Mouse (Mus musculus): ENCODE results near the gene Sohlh2. TPM values are rescaled to one million over a fixed set of nuclear protein-coding genes. Genes with fewer than 3 reads are reported as not detected.

Sohlh2 gene
- polyA plus RNA-seq, 1 experiment from 2014 or later = not detected

GRCm38 (mm10) chr3:55148091-55148490 is 33.7 kb upstream of the Sohlh2 start:
- TF ChIP-seq CTCF (IDR thresholded peaks at IDR 0.05) (no peak), EP300 (IDR thresholded peaks at IDR 0.05) (no peak)
- no peaks in the 10 kb centered on the region for H3K4me1 ChIP-seq (ENCODE audit: insufficient read depth, low read depth, low read length)
- H3K4me3 ChIP-seq (ENCODE audit: low read depth, low read length) = no peak overlapping the region
- no peak overlapping the region for H3K27ac ChIP-seq (ENCODE audit: low read length)
- no peaks in the 10 kb centered on the region for H3K9me3 ChIP-seq (ENCODE audit: low read length)
- DNase-seq (ENCODE audit: low spot score) (no peak), ATAC-seq (no peak)
- H3K36me3 ChIP-seq (ENCODE audit: insufficient read depth, low read length) = no peaks in the 10 kb centered on the region
- WGBS = 47% methylated on average over 3 of the region's 3 CpGs
- no peaks in the 10 kb centered on the region for H3K27me3 ChIP-seq (replicated peaks; ENCODE audit: insufficient read depth, low read length)
- H3K9ac ChIP-seq (replicated peaks; ENCODE audit: low read depth) = no peak overlapping the region
- no peak overlapping the region for H3K4me2 ChIP-seq (replicated peaks; ENCODE audit: low read depth, low read length)

GRCm38 (mm10) chr3:55151656-55152433 is 30.0 kb upstream of the Sohlh2 start:
- WGBS = 48% methylated on average over 7 of the region's 7 CpGs
- TF ChIP-seq EP300 (IDR thresholded peaks at IDR 0.05) = no peak
- TF ChIP-seq CTCF (IDR thresholded peaks at IDR 0.05) = peak; percentile 76
- ATAC-seq = no peak
- H3K9me3 ChIP-seq (ENCODE audit: low read length) = no peaks in the 10 kb centered on the region
- no peak overlapping the region for H3K27ac ChIP-seq (ENCODE audit: low read length)
- H3K4me2 ChIP-seq (replicated peaks; ENCODE audit: low read depth, low read length) = no peak overlapping the region
- no peak overlapping the region for H3K4me3 ChIP-seq (ENCODE audit: low read depth, low read length)
- no peaks in the 10 kb centered on the region for H3K4me1 ChIP-seq (ENCODE audit: insufficient read depth, low read depth, low read length)
- H3K27me3 ChIP-seq (replicated peaks; ENCODE audit: insufficient read depth, low read length) = no peaks in the 10 kb centered on the region
- peak; percentile 46 for DNase-seq (ENCODE audit: low spot score)
- H3K36me3 ChIP-seq (ENCODE audit: insufficient read depth, low read length) = no peaks in the 10 kb centered on the region
- no peak overlapping the region for H3K9ac ChIP-seq (replicated peaks; ENCODE audit: low read depth)

- Histone ChIP-seq H3K27me3 (replicated peaks; ENCODE audit: insufficient read depth, low read length) (no peaks in the 10 kb centered on the region), H3K9ac (replicated peaks; ENCODE audit: low read depth) (no peak overlapping the region), H3K4me2 (replicated peaks; ENCODE audit: low read depth, low read length) (no peak overlapping the region), H3K4me1 (ENCODE audit: insufficient read depth, low read depth, low read length) (no peaks in the 10 kb centered on the region), H3K36me3 (ENCODE audit: insufficient read depth, low read length) (no peaks in the 10 kb centered on the region), H3K4me3 (ENCODE audit: low read depth, low read length) (no peak overlapping the region), H3K27ac (ENCODE audit: low read length) (no peak overlapping the region), H3K9me3 (ENCODE audit: low read length) (no peaks in the 10 kb centered on the region)
- 57% methylated on average over 6 of the region's 6 CpGs for WGBS
- no peak for ATAC-seq
- TF ChIP-seq EP300 (IDR thresholded peaks at IDR 0.05) (no peak), CTCF (IDR thresholded peaks at IDR 0.05) (peak; percentile 61)
- DNase-seq (ENCODE audit: low spot score) = peak; percentile 71
Measured at GRCm38 (mm10) chr3:55152673-55153334, 29.0 kb upstream of the Sohlh2 start.

GRCm38 (mm10) chr3:55154163-55154562 is 27.7 kb upstream of the Sohlh2 start:
- ATAC-seq (no peak), DNase-seq (ENCODE audit: low spot score) (no peak)
- H3K4me3 ChIP-seq (ENCODE audit: low read depth, low read length) = no peak overlapping the region
- no peak overlapping the region for H3K27ac ChIP-seq (ENCODE audit: low read length)
- H3K4me1 ChIP-seq (ENCODE audit: insufficient read depth, low read depth, low read length) = no peaks in the 10 kb centered on the region
- no peaks in the 10 kb centered on the region for H3K36me3 ChIP-seq (ENCODE audit: insufficient read depth, low read length)
- H3K9me3 ChIP-seq (ENCODE audit: low read length) = no peaks in the 10 kb centered on the region
- no peak overlapping the region for H3K4me2 ChIP-seq (replicated peaks; ENCODE audit: low read depth, low read length)
- TF ChIP-seq EP300 (IDR thresholded peaks at IDR 0.05) = no peak
- TF ChIP-seq CTCF (IDR thresholded peaks at IDR 0.05) = no peak
- H3K27me3 ChIP-seq (replicated peaks; ENCODE audit: insufficient read depth, low read length) = no peaks in the 10 kb centered on the region
- H3K9ac ChIP-seq (replicated peaks; ENCODE audit: low read depth) = no peak overlapping the region
- 85% methylated on average over 7 of the region's 7 CpGs for WGBS

GRCm38 (mm10) chr3:55157413-55157812 is 24.4 kb upstream of the Sohlh2 start:
- 47% methylated on average over 5 of the region's 5 CpGs for WGBS
- H3K4me3 ChIP-seq (ENCODE audit: low read depth, low read length) = no peak overlapping the region

GRCm38 (mm10) chr3:55161144-55161543 is 20.7 kb upstream of the Sohlh2 start:
- no peak for TF ChIP-seq EP300 (IDR thresholded peaks at IDR 0.05)
- no peak for TF ChIP-seq CTCF (IDR thresholded peaks at IDR 0.05)
- H3K9me3 ChIP-seq (ENCODE audit: low read length) = no peaks in the 10 kb centered on the region
- DNase-seq (ENCODE audit: low spot score) (no peak), ATAC-seq (no peak)
- no peaks in the 10 kb centered on the region for H3K27me3 ChIP-seq (replicated peaks; ENCODE audit: insufficient read depth, low read length)
- WGBS = 71% methylated on average over 7 of the region's 7 CpGs
- no peak overlapping the region for H3K9ac ChIP-seq (replicated peaks; ENCODE audit: low read depth)
- H3K36me3 ChIP-seq (ENCODE audit: insufficient read depth, low read length) = no peaks in the 10 kb centered on the region
- H3K4me1 ChIP-seq (ENCODE audit: insufficient read depth, low read depth, low read length) = no peaks in the 10 kb centered on the region
- no peak overlapping the region for H3K4me3 ChIP-seq (ENCODE audit: low read depth, low read length)
- no peak overlapping the region for H3K4me2 ChIP-seq (replicated peaks; ENCODE audit: low read depth, low read length)
- H3K27ac ChIP-seq (ENCODE audit: low read length) = no peak overlapping the region

More at GRCm38 (mm10) chr3:55157413-55157812, 24.4 kb upstream of the Sohlh2 start:
- ATAC-seq (no peak), DNase-seq (ENCODE audit: low spot score) (no peak)
- no peak overlapping the region for H3K4me2 ChIP-seq (replicated peaks; ENCODE audit: low read depth, low read length)
- no peaks in the 10 kb centered on the region for H3K4me1 ChIP-seq (ENCODE audit: insufficient read depth, low read depth, low read length)
- no peaks in the 10 kb centered on the region for H3K27me3 ChIP-seq (replicated peaks; ENCODE audit: insufficient read depth, low read length)
- H3K9ac ChIP-seq (replicated peaks; ENCODE audit: low read depth) = no peak overlapping the region
- TF ChIP-seq CTCF (IDR thresholded peaks at IDR 0.05) = no peak
- TF ChIP-seq EP300 (IDR thresholded peaks at IDR 0.05) = no peak
- H3K27ac ChIP-seq (ENCODE audit: low read length) = no peak overlapping the region
- no peaks in the 10 kb centered on the region for H3K9me3 ChIP-seq (ENCODE audit: low read length)
- no peaks in the 10 kb centered on the region for H3K36me3 ChIP-seq (ENCODE audit: insufficient read depth, low read length)
